Mouse (Mus musculus) ES-E14 (cell line): ENCODE results near the gene Gpr84.

ENCODE experiments used
- CHD2 ChIP-seq: IDR thresholded peaks from 2 replicates; pipeline ENCODE4 v1.6.1; 2014; ENCODE audit warnings: mild to moderate bottlenecking, low read depth, low read length, inconsistent platforms
- MAFK ChIP-seq: IDR thresholded peaks from 2 replicates; pipeline ENCODE4 v1.6.1; 2014; ENCODE audit warnings: mild to moderate bottlenecking, low read depth, low read length, inconsistent platforms; ENCODE audit not compliant: insufficient read depth
- ZC3H11A ChIP-seq: IDR thresholded peaks from 2 replicates; pipeline ENCODE4 v1.6.1; 2012; ENCODE audit warnings: low read depth, mild to moderate bottlenecking, inconsistent platforms, low read length, borderline replicate concordance
- ZNF384 ChIP-seq: IDR thresholded peaks from 2 replicates; pipeline ENCODE4 v1.6.1; 2012; ENCODE audit warnings: low read depth, low read length, inconsistent platforms

- TF ChIP-seq ZNF384, result no peak
- TF ChIP-seq CHD2, result no peak
- no peak for TF ChIP-seq MAFK
- TF ChIP-seq ZC3H11A, result no peak
Measured at GRCm38 (mm10) chr15:103285778-103286417, 24.5 kb downstream of the Gpr84 start.
